In the genomic region with DNA sequence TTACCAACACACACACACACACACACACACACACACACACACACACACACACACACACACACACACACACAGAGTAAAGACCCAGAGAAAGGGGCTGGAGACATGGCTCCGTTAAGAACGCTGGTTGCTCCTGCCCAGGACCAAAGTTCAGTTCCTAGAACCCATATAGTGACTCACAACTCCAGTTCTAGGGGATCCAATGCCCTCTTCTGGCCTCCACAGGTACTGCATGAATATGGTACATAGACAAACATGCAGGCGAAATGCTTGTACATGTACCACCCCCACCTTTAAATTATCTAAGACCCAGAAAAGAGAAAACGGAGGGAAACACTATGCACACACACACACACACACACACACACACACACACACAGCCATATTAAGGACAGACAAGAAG, we compare ENCODE assay signal across 12 mouse cellular contexts. TPM values are rescaled to one million over a fixed set of nuclear protein-coding genes. Genes with fewer than 3 reads are reported as not detected.
DNase-seq lines count a peak whose midpoint lies in the region; TF ChIP-seq lines count a peak whose summit lies in the region.
"Had no signal": no experiment of that assay in that cellular context is flagged by ENCODE, and none has a peak within 500 bp of the region (broad histone marks: within the 10 kb centered on the region; RNA-seq: fewer than 3 reads in every experiment).

No protein-coding gene starts in this region.

- intact Hi-C loops in left cerebral cortex, adult 2 months (cut with DNase I), result loop anchor here (5.0 kb wide), 1 partner anchor 100 kb away; no protein-coding TSS in a partner anchor

- no peak for DNase-seq in left cerebral cortex, adult 2 months (ENCODE audit: extremely low spot score in 1 of 2, low spot score in 2 of 2)
- no peak for DNase-seq in left cerebral cortex, adult 9 months (ENCODE audit: low spot score in 2 of 2)
- DNase-seq in A20 (ENCODE audit: low read depth, low spot score), result peak; percentile 50
- peak; percentile 48 for DNase-seq in induced T-regulatory cell, adult 2 months (ENCODE audit: low read depth)
- DNase-seq in layer of hippocampus, postnatal 14 days (ENCODE audit: low spot score in 2 of 2), result no peak
- no peak for DNase-seq in spleen, postnatal 4 days (ENCODE audit: low spot score in 2 of 2)
- DNase-seq: cerebellum, postnatal 36 days; heart, postnatal 10 days; lung, postnatal 14 days had no signal

- H3K4me3 ChIP-seq in left cerebral cortex, adult 2 months, result no peak overlapping the region
- H3K4me3 ChIP-seq in E14TG2a.4 (replicated peaks; ENCODE audit: low read length), result no peak overlapping the region
- H3K4me3 ChIP-seq: embryonic facial prominence, embryonic 15.5 days; limb, embryonic 10.5 days had no signal

- peak; percentile 14 for TF ChIP-seq CTCF in left cerebral cortex, adult 2 months (IDR thresholded peaks at IDR 0.05)
- TF ChIP-seq CTCF in E14TG2a.4 (conservative IDR thresholded peaks at IDR 0.05; ENCODE audit: low read length), result peak; percentile 33

- H3K27ac ChIP-seq in left cerebral cortex, adult 2 months, result no peak overlapping the region
- H3K27ac ChIP-seq: embryonic facial prominence, embryonic 15.5 days; limb, embryonic 10.5 days had no signal

- H3K27me3 ChIP-seq in E14TG2a.4 (ENCODE audit: insufficient read depth, low read length), result no peaks in the 10 kb centered on the region
- H3K27me3 ChIP-seq: embryonic facial prominence, embryonic 15.5 days had no signal

- no peaks in the 10 kb centered on the region for H3K36me3 ChIP-seq in E14TG2a.4 (ENCODE audit: insufficient read depth, low read length)
- H3K36me3 ChIP-seq: embryonic facial prominence, embryonic 15.5 days; limb, embryonic 10.5 days had no signal

- no peaks in the 10 kb centered on the region for H3K4me1 ChIP-seq in E14TG2a.4 (replicated peaks; ENCODE audit: low read depth, low read length)
- H3K4me1 ChIP-seq: embryonic facial prominence, embryonic 15.5 days; limb, embryonic 10.5 days had no signal

- no peaks in the 10 kb centered on the region for H3K9me3 ChIP-seq in E14TG2a.4 (ENCODE audit: low read length)
- H3K9me3 ChIP-seq: embryonic facial prominence, embryonic 15.5 days; limb, embryonic 10.5 days had no signal

RNA-seq across cellular contexts. Expression of gene Card11, which starts 43.3 kb away (rescaled TPM):
- under 1 TPM; 0.18 to 0.33 TPM for total RNA-seq in left cerebral cortex, adult 2 months (2021)
- under 1 TPM; 0.21 to 0.39 TPM for total RNA-seq in layer of hippocampus, postnatal 14 days (2021)

Comparison
In these comparisons a context has a peak if more than half of its experiments do, and no peak if none do; other contexts are left out.
1. DNase-seq: peak in A20 (single experiment) and induced T-regulatory cell, adult 2 months (single experiment); none in left cerebral cortex, adult 2 months (0 of 2), left cerebral cortex, adult 9 months (0 of 2), layer of hippocampus, postnatal 14 days (0 of 2) and spleen, postnatal 4 days (0 of 2).